8 mouse cellular contexts compared by ENCODE assay signal in the genomic region with DNA sequence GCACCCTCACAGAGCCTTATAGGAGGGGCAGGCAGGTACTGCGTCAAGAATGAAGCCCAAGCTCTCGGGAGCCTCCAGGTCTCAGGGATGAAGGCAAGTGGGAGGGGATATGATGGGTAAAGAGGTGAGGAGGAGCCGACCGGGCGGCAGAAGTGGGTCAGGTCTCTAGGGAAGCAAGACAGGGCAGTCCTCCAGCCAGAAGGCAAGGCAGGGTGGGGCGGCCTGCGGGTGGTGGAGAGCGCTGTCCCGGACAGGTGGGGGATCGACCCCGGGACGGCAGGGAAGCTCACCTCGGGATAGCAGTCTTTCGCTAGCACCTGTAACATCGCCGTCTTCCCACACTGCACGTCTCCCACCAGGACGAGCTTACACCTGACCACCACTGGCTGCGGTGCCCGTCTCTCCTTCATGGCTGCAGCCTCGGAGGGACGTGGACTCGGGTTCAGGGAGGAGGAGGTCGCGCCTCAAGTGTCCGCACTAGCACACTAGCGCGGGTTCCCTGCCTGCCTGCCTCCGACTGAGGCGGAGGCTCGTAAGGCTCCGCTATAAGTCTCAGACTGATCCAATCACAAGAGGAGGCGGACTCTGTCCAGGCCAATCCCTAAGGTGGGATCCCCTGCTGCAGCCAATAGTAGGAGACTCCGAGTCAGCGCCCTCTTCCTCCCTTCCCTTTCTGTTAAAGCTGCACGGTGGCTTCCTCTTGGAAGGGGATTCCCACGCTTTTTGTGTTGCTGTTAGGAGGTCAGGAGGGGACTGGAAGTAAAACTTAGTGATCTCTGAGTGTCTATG. TPM values are rescaled to one million over a fixed set of nuclear protein-coding genes. Genes with fewer than 3 reads are reported as not detected.
DNase-seq lines count a peak whose midpoint lies in the region; ATAC-seq and TF ChIP-seq lines count a peak whose summit lies in the region.

A gene (minus strand): TSS at position 522 of the 789 bp plus-strand sequence.

- H3K4me2 ChIP-seq in limb, embryonic 13.5 days (replicated peaks) = peak within 1 kb of the TSS; percentile 72
- peak within 1 kb of the TSS; percentile 98 for H3K4me2 ChIP-seq in midbrain, embryonic 15.5 days

- no peaks in the 10 kb centered on the region for H3K79me3 ChIP-seq in C2C12 (ENCODE audit: low read depth)

- no peaks in the 10 kb centered on the region for H3K27me3 ChIP-seq in C2C12 (ENCODE audit: control insufficient read depth, insufficient read depth, insufficient read length)
- peaks cover 84% of the 10 kb centered on the region for H3K27me3 ChIP-seq in limb, embryonic 13.5 days
- H3K27me3 ChIP-seq in midbrain, embryonic 15.5 days (replicated peaks) = no peaks in the 10 kb centered on the region

- H3K27ac ChIP-seq in bone marrow macrophage, adult 2 months (ENCODE audit: insufficient read depth, low read depth, low read length) = no peak within 1 kb of the TSS
- H3K27ac ChIP-seq in embryonic fibroblast, embryonic 13.5 days (ENCODE audit: insufficient read depth, low read length) = no peak within 1 kb of the TSS
- no peak within 1 kb of the TSS for H3K27ac ChIP-seq in limb, embryonic 13.5 days
- 0 out of 2 replicates have a peak within 1 kb of the TSS, but pooled peaks have one; percentile 2 for H3K27ac ChIP-seq in midbrain, embryonic 15.5 days

- under 1% methylated on average over 32 of the region's 37 CpGs for WGBS in limb, embryonic 13.5 days
- 0% methylated on average over 37 of the region's 37 CpGs for WGBS in midbrain, embryonic 15.5 days

- no peaks in the 10 kb centered on the region for H3K9me3 ChIP-seq in limb, embryonic 13.5 days
- H3K9me3 ChIP-seq in midbrain, embryonic 15.5 days = no peaks in the 10 kb centered on the region

- no peak for TF ChIP-seq CTCF in C2C12 (IDR thresholded peaks at IDR 0.05; ENCODE audit: control insufficient read depth, insufficient read depth, insufficient read length)
- TF ChIP-seq CTCF in bone marrow macrophage, adult 2 months (IDR thresholded peaks at IDR 0.05; ENCODE audit: low read depth, low read length) = no peak
- no peak for TF ChIP-seq CTCF in embryonic fibroblast, embryonic 13.5 days (IDR thresholded peaks at IDR 0.05; ENCODE audit: borderline replicate concordance, insufficient read depth, low read length)

- no peaks in the 10 kb centered on the region for H3K79me2 ChIP-seq in C2C12 (ENCODE audit: control insufficient read depth, insufficient read depth)

- ATAC-seq in limb, embryonic 13.5 days (ENCODE audit: low FRiP score, low read depth) = peak; percentile 97
- peak; percentile 95 for ATAC-seq in midbrain, embryonic 15.5 days (replicated peaks)

- peak within 1 kb of the TSS; percentile 72 for H3ac ChIP-seq in C2C12 (ENCODE audit: control insufficient read depth, insufficient read length, low read depth)

- DNase-seq in heart, adult 9 months (ENCODE audit: low spot score in 2 of 2) = peak; percentile 88 to 94
- peak; percentile 88 for DNase-seq in kidney, adult 9 months
- DNase-seq in spleen, adult 18-20 months = peak; percentile 57 to 58

- H3K4me3 ChIP-seq in C2C12 (ENCODE audit: insufficient read depth, poor library complexity, severe bottlenecking) = peak within 1 kb of the TSS; percentile 37
- peak within 1 kb of the TSS; percentile 53 for H3K4me3 ChIP-seq in bone marrow macrophage, adult 2 months (ENCODE audit: insufficient read depth, low read length)
- peak within 1 kb of the TSS; percentile 53 for H3K4me3 ChIP-seq in embryonic fibroblast, embryonic 13.5 days (ENCODE audit: insufficient read depth, low read length)
- peak within 1 kb of the TSS; percentile 41 for H3K4me3 ChIP-seq in limb, embryonic 13.5 days
- H3K4me3 ChIP-seq in midbrain, embryonic 15.5 days = peak within 1 kb of the TSS; percentile 52

- H3K9ac ChIP-seq in limb, embryonic 13.5 days = peak within 1 kb of the TSS; percentile 48
- H3K9ac ChIP-seq in midbrain, embryonic 15.5 days = peak within 1 kb of the TSS; percentile 47

- H3K4me1 ChIP-seq in bone marrow macrophage, adult 2 months (ENCODE audit: control insufficient read depth, insufficient read depth, low read length) = peaks cover 18% of the 10 kb centered on the region
- H3K4me1 ChIP-seq in embryonic fibroblast, embryonic 13.5 days (ENCODE audit: control insufficient read depth, insufficient read depth, low read length) = 0 out of 2 replicates have a peak, but pooled peaks cover 3% of the 10 kb centered on the region
- H3K4me1 ChIP-seq in limb, embryonic 13.5 days = peaks cover 36% of the 10 kb centered on the region
- H3K4me1 ChIP-seq in midbrain, embryonic 15.5 days = peaks cover 41% of the 10 kb centered on the region

- H3K36me3 ChIP-seq in C2C12 (ENCODE audit: control insufficient read depth, insufficient read depth) = no peaks in the 10 kb centered on the region
- H3K36me3 ChIP-seq in limb, embryonic 13.5 days = no peaks in the 10 kb centered on the region
- H3K36me3 ChIP-seq in midbrain, embryonic 15.5 days (replicated peaks) = no peaks in the 10 kb centered on the region

- TF ChIP-seq POLR2A in bone marrow macrophage, adult 2 months (IDR thresholded peaks at IDR 0.05; ENCODE audit: borderline replicate concordance, low read depth, low read length) = no peak; the same call in 1 of the 2 replicates
- peak; percentile 100 for TF ChIP-seq POLR2A in embryonic fibroblast, embryonic 13.5 days (IDR thresholded peaks at IDR 0.05; ENCODE audit: low read depth, low read length)

TF ChIP-seq in C2C12, 6 proteins besides CTCF, POLR2A, EP300 and RAD21:
- peak; percentile 90 for TF ChIP-seq MAX (IDR thresholded peaks at IDR 0.05)
- no peak for TF ChIP-seq USF1 (IDR thresholded peaks at IDR 0.05; ENCODE audit: low read depth)

RNA-seq across cellular contexts. Expression of the gene that starts here (rescaled TPM):
- polyA plus RNA-seq in C2C12 (2012; fragmentation: generic; extraction: Trizol) = 10.5 TPM
- 1.1 TPM in 2 replicates for polyA plus RNA-seq in bone marrow macrophage, adult 2 months (2012; ENCODE audit: insufficient read depth, insufficient read length, missing spikeins)
- polyA plus RNA-seq in embryonic fibroblast, embryonic 13.5 days (2011; ENCODE audit: insufficient read length, low read depth, missing spikeins) = 9.6 and 14.3 TPM in 2 replicates
- polyA plus RNA-seq in limb, embryonic 13.5 days (2015; fragmentation: Nextera tagmentation; extraction: Ambion mirVana) = 0.87 and 1.1 TPM in 2 replicates
- polyA plus RNA-seq in midbrain, embryonic 15.5 days (2015; fragmentation: Nextera tagmentation; extraction: Ambion mirVana) = 13.2 and 13.9 TPM in 2 replicates
